Mouse (Mus musculus) right cerebral cortex, postnatal 36 days (tissue): ENCODE measurements around the gene Psmd14.

Source experiments
- DNase-seq, 2 experiments: peaks; one replicate each; pipeline ENCODE4 v3.0.0; 2022; ENCODE audit warnings: low spot score in 2 of 2, mixed read lengths in 1 of 2

Gene Psmd14

DNA sequence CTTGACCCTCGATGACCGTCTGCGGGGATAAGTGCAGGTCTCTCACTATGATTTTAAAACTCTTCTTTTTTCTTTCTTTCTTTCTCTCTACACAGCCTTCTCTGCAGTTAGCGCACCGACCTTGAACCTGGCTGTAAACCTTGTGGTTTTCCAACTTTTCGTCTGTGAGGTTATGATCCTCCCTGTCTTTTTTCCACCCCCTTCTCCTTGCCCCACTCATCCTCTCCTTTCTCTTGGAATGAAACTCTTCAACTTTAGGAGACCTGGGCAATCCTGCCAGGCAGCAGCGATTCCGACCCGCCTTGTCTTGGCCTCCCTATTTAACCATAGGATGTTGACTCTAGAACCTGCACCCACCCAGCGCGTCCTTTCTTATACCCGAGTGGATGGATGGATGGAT is 101.0 kb downstream of the Psmd14 start:
- no peak for DNase-seq

DNA sequence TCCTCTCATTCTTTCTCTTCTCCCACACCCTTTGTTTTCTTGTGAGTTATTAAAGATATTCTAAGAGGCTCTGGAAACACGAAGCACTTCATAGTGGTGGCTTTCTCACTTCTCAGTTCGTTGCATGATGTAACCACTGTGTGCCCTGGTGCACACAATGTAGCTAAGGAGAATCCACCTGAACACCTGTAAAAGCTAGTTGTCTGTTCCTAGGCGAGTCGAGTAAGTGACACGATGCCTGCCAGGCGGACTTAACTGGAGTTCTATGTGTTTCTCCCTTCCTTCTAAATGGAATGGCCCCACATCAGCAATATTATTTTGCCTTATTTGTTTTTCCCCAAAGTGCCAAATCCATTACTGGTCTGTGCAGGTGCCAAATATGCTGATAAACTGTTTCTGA is 101.6 kb downstream of the Psmd14 start:
- DNase-seq = no peak

DNA sequence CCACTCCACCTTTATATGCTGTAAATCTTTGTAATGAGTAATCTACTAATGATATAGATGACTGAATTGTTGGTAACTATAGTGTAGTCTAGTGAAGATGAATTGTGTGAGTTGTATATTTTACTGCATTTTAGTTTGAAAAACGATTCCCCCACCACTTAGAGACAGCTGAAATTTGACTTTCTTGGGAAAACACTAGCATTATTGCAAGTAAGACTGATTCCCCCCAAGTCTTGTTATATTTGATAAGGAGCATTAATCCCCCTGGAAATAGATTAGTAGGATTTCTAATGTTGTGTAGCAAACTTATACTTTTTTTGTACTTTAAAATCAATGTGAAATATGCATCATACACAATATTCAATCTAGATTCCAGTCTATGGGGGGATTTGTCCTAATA is 102.0 kb downstream of the Psmd14 start:
- no peak for DNase-seq

DNA sequence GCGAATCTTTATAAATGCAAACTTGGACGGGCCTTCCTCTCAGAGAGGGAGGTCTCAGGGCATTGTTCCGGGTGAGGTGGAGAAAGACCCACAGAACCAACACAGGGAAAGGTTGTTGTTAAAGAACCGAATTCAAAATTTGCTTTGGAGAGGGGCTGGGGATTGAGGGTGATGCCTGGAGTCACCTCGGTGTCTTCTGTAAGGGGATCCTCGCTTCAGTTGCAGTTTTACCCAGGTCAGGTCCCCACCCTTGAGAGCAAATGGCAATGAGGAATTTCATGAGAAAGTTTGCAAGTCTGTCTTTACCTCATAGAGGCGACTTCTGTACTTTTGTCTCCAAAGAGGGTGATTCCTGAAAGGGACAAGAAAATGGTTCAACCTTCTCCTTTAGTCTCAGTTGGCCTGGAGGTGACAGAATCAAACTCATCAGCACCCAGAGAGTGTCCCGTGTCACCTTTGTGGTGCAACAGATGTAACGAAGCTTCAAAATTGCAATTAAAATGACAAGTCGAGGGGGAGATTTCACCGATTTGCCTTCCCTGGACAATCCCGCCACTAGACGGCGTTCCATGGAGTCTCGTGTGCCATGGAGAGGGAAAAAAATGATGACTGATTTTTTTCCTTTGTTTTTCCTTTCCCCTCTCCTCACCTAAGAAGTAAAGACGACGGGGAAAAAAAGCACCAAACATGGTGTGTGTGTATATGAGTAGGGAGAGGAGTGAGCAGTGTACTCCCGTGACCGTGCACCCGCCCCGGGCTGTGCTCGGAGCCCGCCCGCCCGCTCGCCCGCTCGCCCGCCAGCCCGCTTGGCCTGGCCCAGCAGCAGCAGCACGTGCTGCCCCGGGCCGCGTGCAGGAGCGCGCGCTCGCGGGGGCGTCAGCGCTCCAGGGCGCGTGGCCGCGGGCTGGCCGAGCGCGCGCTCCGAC is 103.3 kb downstream of the Psmd14 start:
- DNase-seq = no peak

DNA sequence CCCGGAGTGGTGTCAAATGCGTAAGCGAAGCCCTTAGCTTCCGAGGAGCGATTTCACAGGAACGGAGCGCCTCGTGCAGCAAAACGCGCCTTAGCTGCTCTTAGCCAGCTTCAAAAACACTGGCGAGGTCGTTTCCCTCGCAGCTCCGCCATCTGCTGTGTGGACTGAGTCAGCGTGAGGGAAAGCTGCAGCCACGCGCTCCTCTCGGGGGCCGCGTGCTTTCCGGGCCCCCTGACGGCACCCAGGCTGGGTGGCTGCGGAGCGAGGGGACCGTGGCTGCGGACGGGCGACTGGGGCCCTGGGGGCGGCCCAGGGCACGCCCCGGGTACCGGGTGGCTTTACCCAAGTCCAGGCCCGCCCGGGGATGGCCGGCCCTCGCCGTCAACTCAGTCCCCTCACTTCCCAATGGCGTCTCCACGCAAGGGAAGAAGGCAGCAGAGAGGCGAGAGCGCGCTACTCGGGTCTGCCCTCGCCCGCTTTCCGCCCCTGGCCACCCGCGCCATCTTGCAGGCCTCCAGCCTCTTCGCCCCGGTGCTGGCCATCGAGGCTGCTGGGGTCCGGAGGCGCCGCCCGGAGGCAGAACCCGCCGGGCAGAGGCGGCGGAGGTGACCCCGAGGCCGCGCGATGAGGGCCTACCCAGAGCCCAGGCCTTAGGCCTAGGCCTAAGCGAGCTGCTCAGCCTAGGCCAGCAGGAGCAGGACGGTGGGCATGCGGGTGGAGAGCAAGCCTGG is 104.3 kb downstream of the Psmd14 start:
- DNase-seq = no peak

DNA sequence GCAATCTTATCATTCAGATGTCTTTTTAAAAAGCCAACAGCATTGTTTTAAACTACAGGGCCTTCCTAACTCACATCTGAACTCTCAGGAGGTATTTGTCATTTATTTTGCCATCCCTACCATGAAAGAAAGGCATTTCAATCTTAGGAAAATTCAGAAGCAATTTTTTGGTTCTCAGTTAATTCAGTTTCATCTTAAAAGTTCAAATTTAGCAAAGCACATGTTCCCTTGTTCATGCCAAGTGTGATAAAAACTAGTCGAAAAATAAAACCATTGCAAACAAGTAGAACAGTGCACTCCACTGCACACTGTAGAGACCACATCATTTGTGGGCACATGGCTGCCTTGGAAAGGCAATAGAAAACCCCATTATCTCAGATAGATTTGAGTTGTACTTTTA is 106.7 kb downstream of the Psmd14 start:
- no peak for DNase-seq

DNA sequence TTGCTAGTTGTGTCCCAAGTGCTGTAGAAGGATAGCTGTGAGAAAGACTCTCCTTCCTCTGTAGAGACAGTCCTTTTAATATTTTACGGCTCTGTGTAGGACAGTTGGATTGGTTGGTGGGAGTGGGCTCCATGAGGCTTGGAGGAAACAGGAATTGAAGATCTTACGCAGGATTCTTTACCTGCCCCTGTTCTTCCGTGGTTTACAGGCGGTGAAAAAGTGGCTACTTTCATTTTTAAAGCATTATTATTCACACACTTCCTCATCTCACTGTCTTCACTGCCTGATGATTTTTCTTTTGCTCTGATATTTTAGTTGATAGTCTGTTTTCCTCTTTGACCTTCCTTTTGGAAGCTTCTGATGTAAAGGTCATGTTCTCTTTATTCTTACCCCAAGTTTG is 108.7 kb downstream of the Psmd14 start:
- no peak for DNase-seq

DNA sequence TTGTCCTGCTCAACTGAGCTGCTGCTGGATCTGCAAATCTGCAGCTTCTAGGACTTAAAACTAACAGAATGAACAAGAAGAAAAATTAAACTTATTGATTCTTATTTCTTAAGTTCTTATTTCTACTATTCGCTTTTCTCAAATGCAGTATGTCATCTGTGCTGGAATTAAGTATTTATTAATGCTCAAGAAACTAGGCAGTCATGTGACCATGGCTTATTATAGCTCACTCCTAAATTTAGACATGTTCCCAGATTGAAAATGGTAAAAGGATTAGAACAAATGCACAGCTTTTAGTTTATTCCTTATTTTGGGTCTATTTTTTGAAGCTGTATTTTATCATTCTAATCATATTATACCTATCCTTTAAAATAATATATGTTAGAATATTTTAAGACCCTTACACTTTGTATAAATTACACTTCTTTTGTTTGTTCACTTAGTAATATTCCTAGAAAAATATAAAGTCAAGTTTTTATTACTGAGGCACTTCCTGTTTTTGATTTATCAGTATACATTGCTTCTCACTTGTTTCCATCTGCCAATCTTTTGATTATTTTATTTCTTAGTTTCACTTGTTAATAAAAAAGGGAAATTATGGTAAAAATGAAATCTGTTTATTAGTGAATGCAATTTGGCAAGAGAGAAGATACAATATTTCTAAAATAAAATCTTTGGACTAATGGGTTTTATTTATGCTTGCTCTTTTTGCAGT is 112.1 kb downstream of the Psmd14 start:
- DNase-seq = no peak

DNA sequence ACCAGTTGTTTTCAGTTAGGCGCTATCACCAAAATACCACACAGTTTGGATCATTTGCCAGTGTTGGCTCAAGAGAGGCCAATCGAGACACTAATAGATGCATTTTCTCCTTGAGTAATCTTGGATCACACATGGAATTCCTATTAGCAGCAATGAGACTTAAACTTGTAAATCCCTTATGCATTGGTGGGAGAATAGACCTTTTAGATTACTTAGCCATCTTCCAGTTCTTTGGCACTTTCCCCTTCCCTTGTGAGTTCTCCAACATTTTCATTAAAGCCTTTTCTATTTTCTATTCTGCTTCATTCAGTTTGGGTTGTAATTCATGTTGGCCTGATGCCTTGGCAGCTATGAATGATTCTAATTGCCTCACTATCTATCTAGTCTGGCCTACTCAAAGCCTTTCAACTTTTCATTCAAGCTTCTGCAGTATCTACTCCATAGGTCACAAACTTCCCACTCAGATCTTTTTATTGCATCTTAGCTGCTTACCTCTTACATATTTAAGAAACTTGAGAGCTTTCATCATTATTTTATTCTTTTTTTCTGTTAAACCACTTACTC is 125.8 kb downstream of the Psmd14 start:
- DNase-seq = no peak
